Mouse (Mus musculus): ENCODE results near the gene Ap5b1. TPM values are rescaled to one million over a fixed set of nuclear protein-coding genes. Genes with fewer than 3 reads are reported as not detected.

The Ap5b1 gene
- total and polyA plus RNA-seq, 3 experiments: 18.0 to 28.1 TPM; not detected in 1

DNA sequence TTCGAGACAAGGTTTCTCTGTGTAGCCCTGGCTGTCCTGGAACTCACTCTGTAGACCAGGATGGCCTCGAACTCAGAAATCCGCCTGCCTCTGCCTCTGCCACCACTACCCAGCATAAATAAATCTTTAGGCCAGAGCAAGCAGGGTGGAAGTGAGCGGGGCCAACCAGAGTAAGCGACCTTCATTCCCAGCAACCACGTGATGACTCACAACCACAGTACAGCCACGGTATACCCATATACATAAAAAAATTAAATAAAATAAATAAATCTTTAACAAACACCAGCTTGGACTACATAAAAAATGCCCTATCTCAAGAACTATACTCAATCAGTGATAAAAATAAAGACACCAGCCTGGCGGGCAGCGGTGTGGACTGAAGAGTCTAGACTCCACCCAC is 24.5 kb upstream of the Ap5b1 start:
- no peak overlapping the region for H3K9ac ChIP-seq (ENCODE audit: control insufficient read depth, low read depth, low read length, poor library complexity, severe bottlenecking)
- no peak for DNase-seq (ENCODE audit: low read depth, low spot score)
- H3K27me3 ChIP-seq (ENCODE audit: control insufficient read depth in 1 of 2, insufficient read depth in 2 of 2, low read length in 2 of 2): no peaks in the 10 kb centered on the region
- H3K4me1 ChIP-seq (ENCODE audit: control insufficient read depth in 1 of 2, insufficient read depth in 2 of 2, low read length in 2 of 2): peaks cover 0 to 15% of the 10 kb centered on the region in 2 experiments; a peak in 2 of 4 replicates
- H3K9me3 ChIP-seq (replicated peaks; ENCODE audit: insufficient read depth, low read length): no peaks in the 10 kb centered on the region
- H3K79me2 ChIP-seq (ENCODE audit: control insufficient read depth, insufficient read depth, low read length, poor library complexity): no peaks in the 10 kb centered on the region
- TF ChIP-seq CHD2 (IDR thresholded peaks at IDR 0.05; ENCODE audit: low read length) (no peak), HCFC1 (IDR thresholded peaks at IDR 0.05; ENCODE audit: low read depth, low read length) (no peak), POLR2A (IDR thresholded peaks at IDR 0.05; ENCODE audit: control insufficient read depth in 1 of 2, insufficient read depth in 1 of 2, low read depth in 1 of 2, low read length in 2 of 2, poor library complexity in 1 of 2) (no peak), ETS1 (IDR thresholded peaks at IDR 0.05; ENCODE audit: low read depth, low read length) (no peak), GABPA (IDR thresholded peaks at IDR 0.05; ENCODE audit: low read depth, low read length) (no peak), ZMIZ1 (IDR thresholded peaks at IDR 0.05; ENCODE audit: low read depth, low read length) (no peak), NELFE (IDR thresholded peaks at IDR 0.05; ENCODE audit: low read depth, low read length) (no peak), MAFK (IDR thresholded peaks at IDR 0.05; ENCODE audit: borderline replicate concordance, low read depth, low read length) (no peak), SIN3A (IDR thresholded peaks at IDR 0.05; ENCODE audit: low read length) (no peak), ZC3H11A (IDR thresholded peaks at IDR 0.05; ENCODE audit: low read depth, low read length) (no peak), MYB (IDR thresholded peaks at IDR 0.05; ENCODE audit: low read depth, low read length) (no peak), USF1 (IDR thresholded peaks at IDR 0.05; ENCODE audit: low read depth, low read length) (no peak), TCF12 (IDR thresholded peaks at IDR 0.05; ENCODE audit: low read depth, low read length) (no peak), MEF2A (IDR thresholded peaks at IDR 0.05; ENCODE audit: extremely low read depth, insufficient replicate concordance, low read depth, low read length, poor library complexity, severe bottlenecking) (no peak), SMC3 (IDR thresholded peaks at IDR 0.05; ENCODE audit: low read depth, low read length) (no peak)
- peaks cover 0 to 9% of the 10 kb centered on the region in 2 experiments; a peak in 2 of 4 replicates for H3K36me3 ChIP-seq (ENCODE audit: control insufficient read depth in 1 of 2, insufficient read depth in 2 of 2, low read length in 2 of 2)
- no peak overlapping the region for H3K4me3 ChIP-seq (ENCODE audit: control insufficient read depth in 1 of 2, insufficient read depth in 1 of 2, low read depth in 2 of 2, low read length in 2 of 2)
- no peak overlapping the region for H3K27ac ChIP-seq (ENCODE audit: control insufficient read depth, low read depth, low read length)

DNA sequence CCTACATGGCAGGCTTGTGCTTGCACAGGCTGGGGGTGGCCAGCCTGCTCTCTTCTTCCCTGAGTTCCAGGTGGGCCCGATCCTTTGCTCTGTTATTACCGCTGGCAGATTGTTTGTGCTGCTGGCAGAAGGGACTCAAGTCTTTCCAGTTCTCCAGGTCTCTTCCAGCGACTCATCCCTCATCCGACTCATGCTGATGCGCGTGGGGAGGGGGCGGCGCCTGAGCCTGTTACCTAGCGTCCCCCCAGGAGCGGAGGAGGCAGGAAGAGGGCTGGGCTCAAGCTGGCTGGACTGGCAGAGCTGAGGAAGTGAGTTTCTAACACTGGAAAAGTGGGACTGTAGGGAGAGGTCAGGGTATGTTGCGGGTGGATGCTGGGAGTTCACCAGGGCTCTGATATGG is 23.8 kb upstream of the Ap5b1 start:
- no peaks in the 10 kb centered on the region for H3K27me3 ChIP-seq (ENCODE audit: control insufficient read depth in 1 of 2, insufficient read depth in 2 of 2, low read length in 2 of 2)
- no peaks in the 10 kb centered on the region for H3K79me2 ChIP-seq (ENCODE audit: control insufficient read depth, insufficient read depth, low read length, poor library complexity)
- DNase-seq (ENCODE audit: low read depth, low spot score): no peak
- TF ChIP-seq MYB (IDR thresholded peaks at IDR 0.05; ENCODE audit: low read depth, low read length): no peak
- no peak for TF ChIP-seq HCFC1 (IDR thresholded peaks at IDR 0.05; ENCODE audit: low read depth, low read length)
- TF ChIP-seq RCOR1 (IDR thresholded peaks at IDR 0.05; ENCODE audit: low read depth, low read length): no peak
- TF ChIP-seq MYC (IDR thresholded peaks at IDR 0.05; ENCODE audit: low read depth, low read length): no peak
- no peak for TF ChIP-seq NELFE (IDR thresholded peaks at IDR 0.05; ENCODE audit: low read depth, low read length)
- TF ChIP-seq ZNF384 (IDR thresholded peaks at IDR 0.05; ENCODE audit: low read depth, low read length): no peak
- no peak for TF ChIP-seq ETS1 (IDR thresholded peaks at IDR 0.05; ENCODE audit: low read depth, low read length)
- TF ChIP-seq MAX (IDR thresholded peaks at IDR 0.05; ENCODE audit: low read length): no peak
- no peak for TF ChIP-seq BHLHE40 (IDR thresholded peaks at IDR 0.05; ENCODE audit: borderline replicate concordance, low read depth, low read length)
- TF ChIP-seq USF2 (IDR thresholded peaks at IDR 0.05; ENCODE audit: borderline replicate concordance in 1 of 2, insufficient read depth in 1 of 2, low read depth in 1 of 2, low read length in 2 of 2): no peak
- no peak for TF ChIP-seq EP300 (IDR thresholded peaks at IDR 0.05; ENCODE audit: low read depth in 1 of 2, low read length in 2 of 2)
- no peak for TF ChIP-seq TCF12 (IDR thresholded peaks at IDR 0.05; ENCODE audit: low read depth, low read length)
- no peak for TF ChIP-seq ZC3H11A (IDR thresholded peaks at IDR 0.05; ENCODE audit: low read depth, low read length)
- no peak overlapping the region for H3K27ac ChIP-seq (ENCODE audit: control insufficient read depth, low read depth, low read length)
- H3K9ac ChIP-seq (ENCODE audit: control insufficient read depth, low read depth, low read length, poor library complexity, severe bottlenecking): no peak overlapping the region
- H3K36me3 ChIP-seq (ENCODE audit: control insufficient read depth in 1 of 2, insufficient read depth in 2 of 2, low read length in 2 of 2): peaks cover 0 to 10% of the 10 kb centered on the region in 2 experiments; a peak in 2 of 4 replicates
- H3K4me1 ChIP-seq (ENCODE audit: control insufficient read depth in 1 of 2, insufficient read depth in 2 of 2, low read length in 2 of 2): peaks cover 0 to 21% of the 10 kb centered on the region in 2 experiments; a peak in 2 of 4 replicates
- no peaks in the 10 kb centered on the region for H3K9me3 ChIP-seq (replicated peaks; ENCODE audit: insufficient read depth, low read length)
- H3K4me3 ChIP-seq (ENCODE audit: control insufficient read depth in 1 of 2, insufficient read depth in 1 of 2, low read depth in 2 of 2, low read length in 2 of 2): no peak overlapping the region
